Mouse (Mus musculus) adrenal gland, adult 2 months (tissue): ENCODE results near the gene Slc9b2. TPM values are rescaled to one million over a fixed set of nuclear protein-coding genes. Genes with fewer than 3 reads are reported as not detected.

Experiments used
- DNase-seq: peaks from one replicate; pipeline ENCODE4 v3.0.0; 2021
- long read RNA-seq: library from polyadenylated mRNA; stranded (forward); transcript quantifications from one replicate; pipeline ENCODE4 v2.0.0, GENCODE M21; 2021
- polyA plus RNA-seq: library from polyadenylated mRNA; depleted of rRNA; stranded (reverse); fragments of >200 nt; gene quantifications from 2 replicates; pipeline ENCODE4 v1.2.3, GENCODE M21; 2012; rRNA removed
- total RNA-seq, 2 experiments: library from RNA; stranded (reverse); gene quantifications; 2 replicates each; pipeline ENCODE4 v1.2.3; 2021

The Slc9b2 gene
- 1 to 10 TPM in 1 of 2 experiments, under 1 TPM in 1; 0.92 to 1.3 TPM for total RNA-seq
- 0.11 TPM in 1 of 2 replicates, not detected in the other for polyA plus RNA-seq
- long read RNA-seq = 0 reads

- peak; percentile 25 for DNase-seq
Measured at GRCm38 (mm10) chr3:135307411-135308259, at the start of gene Slc9b2. Gene Slc9b2 (plus strand): TSS chr3:135307700.

- DNase-seq = no peak
Measured at GRCm38 (mm10) chr3:135258919-135259318, 48.6 kb upstream of the Slc9b2 start.

- no peak for DNase-seq
Measured at GRCm38 (mm10) chr3:135260233-135260632, 47.3 kb upstream of the Slc9b2 start.

GRCm38 (mm10) chr3:135268616-135269015 lies 38.9 kb upstream of the Slc9b2 start:
- DNase-seq = no peak

- no peak for DNase-seq
Measured at GRCm38 (mm10) chr3:135269391-135269990, 38.0 kb upstream of the Slc9b2 start.

GRCm38 (mm10) chr3:135272627-135273026 lies 34.9 kb upstream of the Slc9b2 start:
- no peak for DNase-seq

- DNase-seq = no peak
Measured at GRCm38 (mm10) chr3:135273047-135273446, 34.5 kb upstream of the Slc9b2 start.

GRCm38 (mm10) chr3:135280160-135280559 lies 27.3 kb upstream of the Slc9b2 start:
- DNase-seq = no peak

GRCm38 (mm10) chr3:135280669-135281415 lies 26.7 kb upstream of the Slc9b2 start, which contains the start of gene Bdh2:
Gene Bdh2 (plus strand): TSS chr3:135281221.
- DNase-seq = peak; percentile 75

- no peak for DNase-seq
Measured at GRCm38 (mm10) chr3:135281701-135282100, 25.8 kb upstream of the Slc9b2 start.

- no peak for DNase-seq
Measured at GRCm38 (mm10) chr3:135285256-135285655, 22.2 kb upstream of the Slc9b2 start.

GRCm38 (mm10) chr3:135285807-135286206 lies 21.7 kb upstream of the Slc9b2 start:
- no peak for DNase-seq

- DNase-seq = no peak
Measured at GRCm38 (mm10) chr3:135288138-135288750, 19.3 kb upstream of the Slc9b2 start.

GRCm38 (mm10) chr3:135289148-135289547 lies 18.4 kb upstream of the Slc9b2 start:
- no peak for DNase-seq

GRCm38 (mm10) chr3:135290249-135290894 lies 17.1 kb upstream of the Slc9b2 start:
- peak; percentile 50 for DNase-seq

GRCm38 (mm10) chr3:135293703-135294102 lies 13.8 kb upstream of the Slc9b2 start:
- DNase-seq = no peak

GRCm38 (mm10) chr3:135295559-135295958 lies 11.9 kb upstream of the Slc9b2 start:
- DNase-seq = no peak

- peak; percentile 89 for DNase-seq
Measured at GRCm38 (mm10) chr3:135298560-135298959, 8.9 kb upstream of the Slc9b2 start.

GRCm38 (mm10) chr3:135300081-135300480 lies 7.4 kb upstream of the Slc9b2 start:
- DNase-seq = no peak

- DNase-seq = no peak
Measured at GRCm38 (mm10) chr3:135304060-135304459, 3.4 kb upstream of the Slc9b2 start.

GRCm38 (mm10) chr3:135304566-135304965 lies 2.9 kb upstream of the Slc9b2 start:
- DNase-seq = no peak
